Mouse (Mus musculus) hindbrain, embryonic 16.5 days (tissue): ENCODE data around the gene Ttc30a1. TPM values are rescaled to one million over a fixed set of nuclear protein-coding genes. Genes with fewer than 3 reads are reported as not detected.
"Not testable (repeated sequence)": the region's sequence is repeated elsewhere in the genome, so short reads cannot be mapped to it uniquely, and the experiment has no call there.

Source experiments
- ATAC-seq: fragments of 200-750 bp; cut with Nextera tagmentation; 2 replicates; pipeline ENCODE4 v1.8.0; 2017; ENCODE audit warnings: moderate TSS enrichment, moderate library complexity
- H3K27ac ChIP-seq: fragments of 300-500 bp; sonication (generic); 2 replicates; pipeline ENCODE4 v1.5.1; 2014; ENCODE audit warnings: low read depth, mild to moderate bottlenecking, control low read depth, low read length, moderate library complexity
- H3K27me3 ChIP-seq: fragments of 300-500 bp; sonication (generic); replicated peaks from 2 replicates; pipeline ENCODE4 v1.6.1; 2014; ENCODE audit warnings: low read length; ENCODE audit not compliant: control insufficient read depth, insufficient read depth
- H3K36me3 ChIP-seq: fragments of 300-500 bp; sonication (generic); 2 replicates; pipeline ENCODE4 v1.6.1; 2014; ENCODE audit warnings: mild to moderate bottlenecking, low read length, moderate library complexity, mixed read lengths; ENCODE audit not compliant: control insufficient read depth, insufficient read depth
- H3K4me1 ChIP-seq: fragments of 300-500 bp; sonication (generic); 2 replicates; pipeline ENCODE4 v1.6.1; 2014; ENCODE audit warnings: low read depth, low read length; ENCODE audit not compliant: control insufficient read depth, insufficient read depth
- H3K4me2 ChIP-seq: fragments of 300-500 bp; sonication (generic); 2 replicates; pipeline ENCODE4 v1.6.1; 2014; ENCODE audit warnings: mild to moderate bottlenecking, low read length, control low read depth, moderate library complexity
- H3K4me3 ChIP-seq: fragments of 300-500 bp; sonication (generic); 2 replicates; pipeline ENCODE4 v1.5.1; 2014; ENCODE audit warnings: mild to moderate bottlenecking, low read length, control low read depth, moderate library complexity
- H3K9ac ChIP-seq: fragments of 300-500 bp; sonication (generic); 2 replicates; pipeline ENCODE4 v1.6.1; 2014; ENCODE audit warnings: low read depth, mild to moderate bottlenecking, control low read depth, low read length, moderate library complexity
- H3K9me3 ChIP-seq: fragments of 300-500 bp; sonication (generic); 2 replicates; pipeline ENCODE4 v1.6.1; 2014; ENCODE audit warnings: mild to moderate bottlenecking, low read length, moderate library complexity; ENCODE audit not compliant: control insufficient read depth
- WGBS: fragments of 180-500 bp; shearing (Covaris S2); extraction: QIAGEN DNeasy Blood & Tissue Kit; methylation state at CpG from one replicate; pipeline ENCODE4 v1.1.7; 2014; 5-methylcytosine and 5-hydroxymethylcytosine counted together
- polyA plus RNA-seq: library from polyadenylated mRNA; unstranded; fragments of >200 nt; fragmentation: Nextera tagmentation; extraction: Ambion mirVana; gene quantifications from 2 replicates; pipeline ENCODE4 v1.2.1, GENCODE M21; 2015

Ttc30a1 gene
- polyA plus RNA-seq, 1 experiment from 2014 or later: 8.9 TPM

DNA sequence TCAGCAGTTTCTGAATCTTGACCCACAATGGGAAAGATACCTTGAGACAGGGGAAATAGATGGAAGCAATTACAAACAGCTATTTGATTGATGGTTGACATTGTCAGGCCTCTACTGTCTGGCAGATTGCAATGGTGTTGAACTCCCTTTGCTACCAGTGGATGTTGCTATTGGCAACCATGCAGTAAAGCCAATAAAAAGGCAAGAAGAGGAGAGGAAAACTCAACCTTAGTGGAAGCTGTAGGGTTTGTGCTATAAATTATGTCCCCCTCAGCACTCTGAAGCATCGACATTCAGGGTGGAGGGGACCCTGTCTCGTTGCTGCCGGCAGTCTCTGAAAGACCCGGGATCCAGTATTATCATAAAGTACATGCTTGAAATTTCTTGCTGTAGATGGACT lies 6.6 kb upstream of the Ttc30a1 start:
- H3K36me3 ChIP-seq: no peaks in the 10 kb centered on the region
- H3K27ac ChIP-seq: peak overlapping the region; percentile 89
- no peaks in the 10 kb centered on the region for H3K9me3 ChIP-seq
- ATAC-seq: peak; percentile 55
- H3K4me1 ChIP-seq: peaks cover 10% of the 10 kb centered on the region
- no peak overlapping the region for H3K4me3 ChIP-seq
- peak overlapping the region; percentile 40 for H3K4me2 ChIP-seq
- H3K27me3 ChIP-seq: no peaks in the 10 kb centered on the region
- peak overlapping the region; percentile 42; the same call in 1 of the 2 replicates for H3K9ac ChIP-seq
- WGBS: 9% methylated on average over 4 of the region's 4 CpGs

DNA sequence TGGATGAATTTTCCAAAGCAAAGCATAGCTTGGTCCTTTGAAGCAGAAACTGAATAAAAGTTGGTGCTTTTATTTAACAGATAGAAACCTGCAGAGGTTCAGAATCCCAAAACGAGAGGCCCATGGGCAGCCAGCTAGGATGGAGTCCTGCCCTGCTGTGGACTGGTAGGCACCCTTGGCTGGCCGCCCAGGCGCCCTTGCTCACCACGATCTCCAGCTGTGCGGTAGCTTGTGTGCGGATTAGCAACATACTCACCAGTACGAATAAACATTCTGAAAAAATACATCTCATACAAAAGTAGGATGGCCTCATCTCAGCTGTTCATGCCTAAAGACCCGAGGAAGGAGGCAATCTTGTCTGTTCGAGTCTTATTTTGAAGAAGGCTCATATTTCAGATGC lies 6.0 kb upstream of the Ttc30a1 start:
- Histone ChIP-seq H3K4me3 (no peak overlapping the region), H3K36me3 (no peaks in the 10 kb centered on the region; the same call in 1 of the 2 replicates), H3K9me3 (no peaks in the 10 kb centered on the region), H3K9ac (no peak overlapping the region), H3K4me2 (no peak overlapping the region), H3K4me1 (peaks cover 10% of the 10 kb centered on the region), H3K27me3 (no peaks in the 10 kb centered on the region), H3K27ac (peak overlapping the region; percentile 89)
- no peak for ATAC-seq
- WGBS: 60% methylated on average over 9 of the region's 9 CpGs

GRCm38 (mm10) chr2:75985124-75985523 lies 3.4 kb upstream of the Ttc30a1 start:
- Histone ChIP-seq H3K9me3 (no peaks in the 10 kb centered on the region), H3K27ac (no peak overlapping the region), H3K4me1 (peaks cover 10% of the 10 kb centered on the region), H3K9ac (no peak overlapping the region), H3K36me3 (peaks cover 2% of the 10 kb centered on the region; the same call in 1 of the 2 replicates), H3K27me3 (no peaks in the 10 kb centered on the region), H3K4me2 (no peak overlapping the region), H3K4me3 (no peak overlapping the region)
- peak; percentile 62 for ATAC-seq
- WGBS: 4% methylated on average over 2 of the region's 2 CpGs

- no peak overlapping the region for H3K27ac ChIP-seq
- H3K9me3 ChIP-seq: no peaks in the 10 kb centered on the region
- H3K36me3 ChIP-seq: peaks cover 2% of the 10 kb centered on the region; the same call in 1 of the 2 replicates
- no peaks in the 10 kb centered on the region for H3K27me3 ChIP-seq
- no peak for ATAC-seq
- H3K4me3 ChIP-seq: no peak overlapping the region
- H3K4me2 ChIP-seq: no peak overlapping the region
- H3K9ac ChIP-seq: no peak overlapping the region
- WGBS: 55% methylated on average over 3 of the region's 3 CpGs
- H3K4me1 ChIP-seq: peaks cover 10% of the 10 kb centered on the region
Measured at GRCm38 (mm10) chr2:75983847-75984246, 2.1 kb upstream of the Ttc30a1 start.

GRCm38 (mm10) chr2:75983091-75983490 lies 1.3 kb upstream of the Ttc30a1 start:
- no peak overlapping the region for H3K9ac ChIP-seq
- no peak overlapping the region for H3K4me2 ChIP-seq
- H3K4me1 ChIP-seq: peaks cover 5% of the 10 kb centered on the region
- H3K9me3 ChIP-seq: no peaks in the 10 kb centered on the region
- H3K36me3 ChIP-seq: peaks cover 2% of the 10 kb centered on the region; the same call in 1 of the 2 replicates
- ATAC-seq: no peak
- no peak overlapping the region for H3K4me3 ChIP-seq
- H3K27me3 ChIP-seq: no peaks in the 10 kb centered on the region
- no peak overlapping the region for H3K27ac ChIP-seq
- 96% methylated on average over 3 of the region's 3 CpGs for WGBS

- Histone ChIP-seq H3K4me2 (no peak overlapping the region), H3K9me3 (no peaks in the 10 kb centered on the region), H3K36me3 (peaks cover 2% of the 10 kb centered on the region; the same call in 1 of the 2 replicates), H3K4me1 (peaks cover under 1% of the 10 kb centered on the region), H3K9ac (no peak overlapping the region), H3K4me3 (no peak overlapping the region), H3K27me3 (no peaks in the 10 kb centered on the region), H3K27ac (no peak overlapping the region)
- no peak for ATAC-seq
- WGBS: 96% methylated on average over 4 of the region's 4 CpGs
Measured at GRCm38 (mm10) chr2:75982626-75983025, 859 bp upstream of the Ttc30a1 start.

DNA sequence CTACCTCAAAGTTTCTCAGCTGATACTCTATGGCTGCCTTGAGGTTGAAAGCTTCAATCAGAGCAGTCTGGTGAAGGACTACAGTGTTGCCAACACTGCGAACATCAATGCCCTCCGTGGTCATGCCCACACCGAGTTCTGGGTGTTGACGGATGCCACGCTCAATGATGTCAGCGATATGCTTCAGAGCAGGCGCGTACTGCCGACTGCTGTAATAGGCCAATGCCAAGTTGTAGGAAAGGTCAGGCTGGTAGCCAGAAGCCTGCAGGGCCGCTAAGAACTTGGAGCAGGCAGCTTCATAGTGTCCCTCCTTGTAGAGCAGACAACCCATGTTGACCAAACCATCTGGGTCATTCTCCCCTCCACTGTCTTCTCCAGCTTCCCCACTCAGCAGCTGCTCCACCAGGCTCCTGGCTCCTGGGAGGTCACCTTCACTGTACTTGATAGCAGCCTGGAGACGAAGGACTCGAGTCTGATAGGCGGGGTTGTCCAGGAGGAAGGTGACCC lies 781 bp downstream of the Ttc30a1 start:
- H3K4me1 ChIP-seq, H3K9ac ChIP-seq, H3K27ac ChIP-seq, H3K27me3 ChIP-seq, H3K9me3 ChIP-seq, H3K36me3 ChIP-seq: not testable (repeated sequence)
- peak overlapping the region; percentile 52 for H3K4me3 ChIP-seq
- 94% methylated on average over 11 of the region's 13 CpGs for WGBS
- peak; percentile 3; the same call in 1 of the 2 replicates for ATAC-seq
- H3K4me2 ChIP-seq: peak overlapping the region; percentile 71

DNA sequence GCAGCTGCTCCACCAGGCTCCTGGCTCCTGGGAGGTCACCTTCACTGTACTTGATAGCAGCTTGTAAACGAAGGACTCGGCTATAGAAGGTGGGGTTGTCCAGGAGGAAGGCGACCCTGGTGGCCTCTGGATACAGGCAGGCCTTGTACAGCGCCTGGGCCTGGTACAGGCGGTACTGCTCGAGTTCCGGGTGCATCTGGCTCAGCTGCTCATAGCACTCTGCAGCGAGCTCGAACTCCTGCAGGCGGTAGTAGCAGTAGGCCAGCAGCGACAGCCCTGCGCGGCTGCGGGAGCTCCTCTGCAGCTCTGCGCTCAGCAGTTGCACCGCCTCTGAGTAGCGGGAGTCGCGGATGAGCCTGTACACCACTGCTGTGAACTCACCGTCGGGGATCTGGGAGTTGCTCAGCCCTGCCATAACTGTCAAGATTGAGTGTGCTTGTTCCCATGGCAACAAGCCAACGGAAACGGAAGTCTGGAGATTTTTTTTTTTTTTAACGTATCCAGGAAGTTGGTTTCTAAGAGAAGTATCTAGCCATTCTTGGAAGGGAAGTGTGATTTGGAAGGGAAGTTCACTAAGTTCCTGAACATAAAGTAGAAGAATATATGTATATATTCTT lies 3.9 kb downstream of the Ttc30a1 start, which contains the start of gene Ttc30a2:
TSS of gene Ttc30a2 (minus strand) at position 419 of the 617 bp plus-strand sequence.
- 0 out of 2 replicates have a peak, but pooled peaks have one; percentile 40 for ATAC-seq
- H3K36me3 ChIP-seq, H3K27me3 ChIP-seq, H3K9ac ChIP-seq, H3K4me1 ChIP-seq, H3K4me3 ChIP-seq, H3K27ac ChIP-seq, H3K9me3 ChIP-seq: not testable (repeated sequence)
- peak within 1 kb of the TSS; percentile 27; the same call in 1 of the 2 replicates for H3K4me2 ChIP-seq
- 29% methylated on average over 14 of the region's 24 CpGs for WGBS

DNA sequence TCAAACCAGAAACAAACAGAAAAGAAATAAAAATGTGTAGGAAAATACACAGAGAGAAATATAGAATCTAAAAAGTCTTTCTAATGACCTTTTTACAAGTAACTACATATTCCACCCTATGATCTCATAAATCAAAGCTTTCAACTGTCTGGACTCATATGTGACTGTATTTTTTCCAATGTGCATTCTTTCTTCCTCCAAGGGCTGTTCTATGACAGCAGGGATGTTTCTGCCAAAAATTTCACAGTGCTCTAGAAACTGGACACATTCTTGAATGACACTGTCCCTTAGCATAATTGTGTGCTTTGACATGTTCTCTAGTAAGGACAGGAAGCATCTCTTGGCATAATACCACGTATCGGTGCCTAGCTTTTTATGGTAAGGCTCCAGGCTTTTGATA lies 5.7 kb downstream of the Ttc30a1 start:
- H3K9me3 ChIP-seq, H3K4me3 ChIP-seq, ATAC-seq, H3K4me2 ChIP-seq, H3K4me1 ChIP-seq, H3K9ac ChIP-seq, H3K27ac ChIP-seq, H3K27me3 ChIP-seq, H3K36me3 ChIP-seq: not testable (repeated sequence)
- WGBS: 81% methylated on average over 2 of the region's 2 CpGs
